ENCODE assay signal across 33 mouse cellular contexts in the genomic region with DNA sequence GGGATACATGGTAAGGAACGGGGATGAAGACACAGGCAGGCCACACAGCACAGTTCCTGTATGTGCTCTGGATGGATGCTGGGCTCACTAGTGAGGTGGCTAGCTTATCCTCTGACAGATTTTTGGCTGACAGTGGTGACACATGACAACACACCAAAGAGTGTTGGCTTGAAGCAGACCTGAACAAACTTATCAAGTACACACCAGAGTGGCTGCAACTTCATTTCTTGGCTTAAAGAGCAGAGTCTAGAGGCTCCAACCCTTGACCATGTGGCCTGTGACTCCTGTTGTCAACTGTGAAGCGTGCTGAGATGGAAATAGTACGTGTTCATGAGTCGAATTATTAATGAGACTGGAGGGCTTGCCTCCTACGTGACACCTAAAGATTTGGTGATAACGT. TPM values are rescaled to one million over a fixed set of nuclear protein-coding genes. Genes with fewer than 3 reads are reported as not detected.
DNase-seq lines count a peak whose midpoint lies in the region; ATAC-seq and TF ChIP-seq lines count a peak whose summit lies in the region.
"Had no signal": no experiment of that assay in that cellular context is flagged by ENCODE, and none has a peak within 500 bp of the region (broad histone marks: within the 10 kb centered on the region; RNA-seq: fewer than 3 reads in every experiment).

No protein-coding gene starts in this region.

- H3K27ac ChIP-seq in heart, embryonic 11.5 days (ENCODE audit: low read depth, low read length) = no peak overlapping the region
- no peak overlapping the region for H3K27ac ChIP-seq in heart, embryonic 12.5 days (ENCODE audit: poor library complexity, severe bottlenecking)
- peak overlapping the region; percentile 31; the same call in 1 of the 2 replicates for H3K27ac ChIP-seq in heart, postnatal 0 days (ENCODE audit: low read depth)
- H3K27ac ChIP-seq: embryonic facial prominence, embryonic 12.5 days; hindbrain, embryonic 13.5 days; limb, embryonic 13.5 days; macrophage; midbrain, embryonic 13.5 days had no signal

- no peaks in the 10 kb centered on the region for H3K9me3 ChIP-seq in heart, embryonic 11.5 days (replicated peaks; ENCODE audit: control insufficient read depth, low read length)
- no peaks in the 10 kb centered on the region for H3K9me3 ChIP-seq in heart, embryonic 12.5 days (replicated peaks)
- H3K9me3 ChIP-seq in heart, postnatal 0 days (replicated peaks; ENCODE audit: control insufficient read depth, low read length) = no peaks in the 10 kb centered on the region
- H3K9me3 ChIP-seq: embryonic facial prominence, embryonic 12.5 days; G1E; hindbrain, embryonic 13.5 days; limb, embryonic 13.5 days; midbrain, embryonic 13.5 days had no signal

- 0 out of 2 replicates have a peak, but pooled peaks cover 4% of the 10 kb centered on the region for H3K4me1 ChIP-seq in heart, embryonic 11.5 days (ENCODE audit: control insufficient read depth, insufficient read depth, low read length)
- H3K4me1 ChIP-seq in heart, embryonic 12.5 days (replicated peaks) = 0 out of 2 replicates have a peak, but pooled peaks cover 8% of the 10 kb centered on the region
- 0 out of 2 replicates have a peak, but pooled peaks cover 8% of the 10 kb centered on the region for H3K4me1 ChIP-seq in heart, postnatal 0 days (ENCODE audit: control insufficient read depth, insufficient read depth)

- WGBS in heart, embryonic 11.5 days (ENCODE audit: insufficient replicate concordance) = 66% methylated on average over 6 of the region's 6 CpGs
- WGBS in heart, embryonic 12.5 days = 57% methylated on average over 6 of the region's 6 CpGs
- WGBS in heart, postnatal 0 days = 38% methylated on average over 6 of the region's 6 CpGs

- H3K4me3 ChIP-seq in heart, embryonic 11.5 days (ENCODE audit: low read depth, low read length) = no peak overlapping the region
- no peak overlapping the region for H3K4me3 ChIP-seq in heart, embryonic 12.5 days
- no peak overlapping the region for H3K4me3 ChIP-seq in heart, postnatal 0 days (ENCODE audit: low read depth, low read length)
- H3K4me3 ChIP-seq: embryonic facial prominence, embryonic 12.5 days; hindbrain, embryonic 13.5 days; limb, embryonic 13.5 days; midbrain, embryonic 13.5 days had no signal

- no peak overlapping the region for H3K9ac ChIP-seq in heart, embryonic 11.5 days (ENCODE audit: low read depth, low read length)
- no peak overlapping the region for H3K9ac ChIP-seq in heart, embryonic 12.5 days
- no peak overlapping the region for H3K9ac ChIP-seq in heart, postnatal 0 days (replicated peaks; ENCODE audit: low read depth, low read length)
- H3K9ac ChIP-seq: embryonic facial prominence, embryonic 12.5 days; hindbrain, embryonic 13.5 days; limb, embryonic 13.5 days; midbrain, embryonic 13.5 days had no signal

- ATAC-seq in heart, embryonic 11.5 days (replicated peaks; ENCODE audit: insufficient number of reproducible peaks, low FRiP score, low TSS enrichment) = no peak
- peak; percentile 63 for ATAC-seq in heart, embryonic 12.5 days (ENCODE audit: insufficient number of reproducible peaks, low FRiP score)
- peak; percentile 98 for ATAC-seq in heart, postnatal 0 days (ENCODE audit: insufficient read depth, low read depth)
- ATAC-seq: forebrain, embryonic 14.5 days; intestine, embryonic 16.5 days; midbrain, embryonic 13.5 days had no signal

- no peak overlapping the region for H3K4me2 ChIP-seq in heart, embryonic 11.5 days
- no peak overlapping the region for H3K4me2 ChIP-seq in heart, embryonic 12.5 days
- H3K4me2 ChIP-seq in heart, postnatal 0 days (ENCODE audit: low read depth, low read length) = no peak overlapping the region
- H3K4me2 ChIP-seq: embryonic facial prominence, embryonic 12.5 days; hindbrain, embryonic 13.5 days; limb, embryonic 13.5 days; liver, embryonic 11.5 days; midbrain, embryonic 13.5 days had no signal

- H3K27me3 ChIP-seq in heart, embryonic 11.5 days (ENCODE audit: control insufficient read depth, insufficient read depth, low read length) = no peaks in the 10 kb centered on the region
- H3K27me3 ChIP-seq in heart, embryonic 12.5 days (replicated peaks) = no peaks in the 10 kb centered on the region
- H3K27me3 ChIP-seq in heart, postnatal 0 days (ENCODE audit: control insufficient read depth, insufficient read depth, low read length) = no peaks in the 10 kb centered on the region
- H3K27me3 ChIP-seq: embryonic facial prominence, embryonic 12.5 days; hindbrain, embryonic 13.5 days; limb, embryonic 13.5 days had no signal

- peak; percentile 76 for TF ChIP-seq EP300 in heart, postnatal 0 days (IDR thresholded peaks at IDR 0.05; ENCODE audit: low read depth)

- no peaks in the 10 kb centered on the region for H3K36me3 ChIP-seq in heart, embryonic 11.5 days (ENCODE audit: control insufficient read depth, insufficient read depth, low read length)
- no peaks in the 10 kb centered on the region for H3K36me3 ChIP-seq in heart, embryonic 12.5 days
- H3K36me3 ChIP-seq in heart, postnatal 0 days (replicated peaks; ENCODE audit: control insufficient read depth, insufficient read depth, low read length) = no peaks in the 10 kb centered on the region
- H3K36me3 ChIP-seq: embryonic facial prominence, embryonic 12.5 days; G1E; hindbrain, embryonic 13.5 days; limb, embryonic 13.5 days; midbrain, embryonic 13.5 days had no signal

- DNase-seq in heart, adult 18-20 months = peak; percentile 65 to 83
- DNase-seq in heart, postnatal 0 days (ENCODE audit: low spot score) = peak; percentile 85
- DNase-seq in right cerebral cortex, postnatal 10 days (ENCODE audit: low spot score in 2 of 2) = no peak
- no peak for DNase-seq in cerebellum, adult 11 months
- no peak for DNase-seq in left cerebral cortex, adult 8-10 months (ENCODE audit: low spot score in 2 of 2)
- DNase-seq: adrenal gland, postnatal 10 days; cerebellum, adult 9-11 months; embryo, embryonic 11 days; gastrocnemius, postnatal 14 days; kidney, adult 9 months; kidney, postnatal 10 days; retina, postnatal 1 day; right cerebral cortex, postnatal 25 days; thymus, postnatal 14 days had no signal

- TF ChIP-seq CTCF in heart, postnatal 0 days (IDR thresholded peaks at IDR 0.05; ENCODE audit: low read depth) = no peak

RNA-seq across cellular contexts. Expression of a gene that starts 17.4 kb away (rescaled TPM):
- total RNA-seq in heart, adult 18-20 months (2021) = under 1 TPM; 0.23 to 0.40 TPM
- not detected in 2 replicates for polyA plus RNA-seq in heart, embryonic 11.5 days (2014; fragmentation: Nextera tagmentation; extraction: Ambion mirVana)
- 0.13 TPM in 1 of 2 replicates, not detected in the other for polyA plus RNA-seq in heart, embryonic 12.5 days (2016; fragmentation: Nextera tagmentation; extraction: Ambion mirVana)
- 0.23 and 0.27 TPM in 2 replicates for total RNA-seq in heart, postnatal 0 days (2014; rRNA removed; ENCODE audit: low replicate concordance)
- 0.16 and 0.52 TPM in 2 replicates for polyA plus RNA-seq in heart, postnatal 0 days (2015; fragmentation: Nextera tagmentation; extraction: Ambion mirVana)
- 1 to 10 TPM; 2.3 to 3.6 (median 2.4) TPM for total RNA-seq in left cerebral cortex, adult 8-10 months (2022)
- total RNA-seq: adrenal gland, postnatal 10 days; gastrocnemius, postnatal 14 days; granulocyte monocyte progenitor cell, adult 5-6 weeks; megakaryocyte-erythroid progenitor cell, adult 5-6 weeks; monocyte, adult 5-6 weeks had no signal
- polyA plus RNA-seq: embryonic facial prominence, embryonic 12.5 days; G1E; hindbrain, embryonic 13.5 days; intestine, embryonic 16.5 days; large intestine, adult 2 months; limb, embryonic 13.5 days; liver, embryonic 11.5 days; liver, embryonic 16.5 days; lung, embryonic 16.5 days; macrophage; midbrain, embryonic 13.5 days; neural tube, embryonic 14.5 days; stomach, embryonic 16.5 days had no signal

Comparison
In these comparisons a context has a peak if more than half of its experiments do, and no peak if none do; other contexts are left out.
1. DNase-seq: peak in heart, adult 18-20 months (2 of 2) and heart, postnatal 0 days (single experiment); none in right cerebral cortex, postnatal 10 days (0 of 2), cerebellum, adult 11 months (single experiment) and left cerebral cortex, adult 8-10 months (0 of 2).